Mouse (Mus musculus): Measurements from ENCODE around the gene Mrpl12. TPM values are rescaled to one million over a fixed set of nuclear protein-coding genes. Genes with fewer than 3 reads are reported as not detected.

Mrpl12 gene
- total RNA-seq (2021), result 100 to 1,000 TPM; 179 to 189 TPM
- long read RNA-seq, experiment 1, transcript Mrpl12-201 (5 exons, 1,316 nt), result major isoform, 177 of 227 reads
- long read RNA-seq, experiment 1, transcript Mrpl12-202 (4 exons, 768 nt), result minor isoform, 12 of 227 reads
- long read RNA-seq, experiment 1, partial matches to known transcripts, result 3 of 227 reads
- long read RNA-seq, experiment 1, other reads (novel, unspliced or antisense), result 35 of 227 reads
- long read RNA-seq, experiment 2, transcript Mrpl12-201 (5 exons, 1,316 nt), result major isoform, 173 of 184 reads
- long read RNA-seq, experiment 2, partial matches to known transcripts, result 3 of 184 reads
- long read RNA-seq, experiment 2, other reads (novel, unspliced or antisense), result 4 of 184 reads

- DNase-seq, result peak; percentile 92
These were observed at the start of gene Mrpl12 for GRCm38 (mm10) chr11:120484265-120484981. TSS of gene Mrpl12 (plus strand) at chr11:120484613.

GRCm38 (mm10) chr11:120437152-120437856 is 47.1 kb upstream of the Mrpl12 start, which contains the start of gene Nploc4:
TSS of gene Nploc4 (minus strand) at chr11:120437708.
- peak; percentile 94 for DNase-seq

DNA sequence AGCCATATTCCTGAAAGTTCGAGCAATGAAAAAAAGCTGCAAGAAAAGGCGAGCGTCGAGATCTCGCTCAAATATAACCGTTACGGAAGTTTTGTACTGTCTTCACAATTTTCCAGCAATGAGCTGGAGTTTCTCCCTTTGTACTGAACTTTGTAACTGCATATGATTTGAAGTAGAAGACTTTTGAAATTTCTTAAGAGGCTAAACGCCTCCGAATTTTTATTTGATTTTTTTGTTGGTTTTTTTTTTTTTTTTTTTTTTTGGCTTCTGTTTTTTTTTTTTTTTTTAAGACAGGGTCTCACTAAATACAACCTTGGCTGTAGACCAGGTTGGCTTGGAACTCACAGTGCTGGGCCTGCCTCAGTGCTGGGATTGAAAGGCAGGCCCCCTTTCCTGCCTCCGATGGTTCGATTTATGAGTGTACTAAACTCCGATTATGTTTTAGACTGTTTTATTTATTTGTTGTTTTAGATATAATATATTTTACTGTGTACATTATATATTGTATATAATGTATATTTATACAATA is 46.5 kb upstream of the Mrpl12 start:
- DNase-seq, result no peak

DNA sequence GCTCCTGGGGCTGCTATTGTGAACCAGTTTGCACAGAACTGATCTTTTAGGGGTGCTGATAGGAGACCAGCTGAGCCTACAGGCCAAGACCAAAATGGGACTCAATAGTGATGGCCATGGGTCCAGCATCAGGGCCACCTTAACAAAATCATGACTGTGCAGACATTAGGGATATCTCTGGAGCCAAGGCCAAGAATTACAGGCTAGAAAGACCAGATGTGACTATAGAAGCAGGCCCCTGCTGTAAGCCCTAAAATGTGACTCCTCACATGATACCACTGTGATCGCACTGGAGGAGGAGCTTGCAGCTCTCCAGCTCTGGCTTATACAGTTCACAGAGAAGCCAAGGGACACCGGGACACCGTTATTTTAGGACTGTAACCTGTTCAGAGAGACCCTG is 42.1 kb upstream of the Mrpl12 start, which contains the start of gene Tspan10:
TSS of gene Tspan10 (plus strand) at position 301 of the 400 bp plus-strand sequence.
- no peak for DNase-seq

DNA sequence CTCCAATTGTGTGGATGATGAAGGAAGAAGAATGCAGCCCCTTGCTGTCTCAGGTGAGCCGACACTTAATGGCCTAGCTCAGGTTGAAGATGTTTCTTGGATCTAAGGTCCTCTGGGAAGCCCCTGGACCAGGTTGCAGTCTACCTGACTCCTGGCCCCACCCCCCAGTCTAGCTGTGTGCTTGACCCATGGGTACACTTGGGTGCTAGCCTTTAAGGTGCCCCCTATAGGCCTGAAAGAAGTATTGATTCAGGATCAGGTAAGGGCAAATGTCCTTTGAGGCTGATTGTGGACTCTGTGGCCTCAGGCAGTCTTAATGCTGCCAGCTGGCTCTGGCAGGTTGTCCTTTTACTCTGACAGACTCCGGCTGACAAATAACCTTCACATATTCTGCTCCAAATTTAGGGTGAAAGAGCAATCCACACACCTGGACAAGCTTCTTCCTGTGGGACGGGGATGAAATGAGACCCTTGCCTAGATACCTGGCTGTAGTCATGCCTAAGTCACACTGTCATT is 41.6 kb upstream of the Mrpl12 start:
- no peak for DNase-seq

- no peak for DNase-seq
These were observed 40.3 kb upstream of the Mrpl12 start for GRCm38 (mm10) chr11:120444106-120444505.

DNA sequence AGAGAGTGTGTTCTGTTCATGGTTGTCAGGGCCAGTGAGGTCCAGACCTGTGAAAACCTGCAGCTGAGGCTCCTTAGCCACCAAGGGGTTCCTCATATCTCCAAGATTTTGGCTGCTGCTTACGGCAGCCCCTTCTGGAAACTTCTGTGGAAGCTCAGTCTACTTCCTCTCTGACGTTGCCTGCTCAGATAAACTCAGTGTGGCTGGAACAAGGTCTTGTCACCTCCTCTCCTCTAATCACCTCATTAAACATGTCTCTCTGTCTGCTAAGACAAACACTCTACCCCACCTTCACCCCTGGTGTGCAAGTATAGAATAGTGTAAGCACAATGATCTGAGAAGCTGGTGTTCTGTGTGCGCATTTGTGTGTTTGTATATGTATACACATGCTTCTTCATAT is 38.9 kb upstream of the Mrpl12 start:
- no peak for DNase-seq

DNA sequence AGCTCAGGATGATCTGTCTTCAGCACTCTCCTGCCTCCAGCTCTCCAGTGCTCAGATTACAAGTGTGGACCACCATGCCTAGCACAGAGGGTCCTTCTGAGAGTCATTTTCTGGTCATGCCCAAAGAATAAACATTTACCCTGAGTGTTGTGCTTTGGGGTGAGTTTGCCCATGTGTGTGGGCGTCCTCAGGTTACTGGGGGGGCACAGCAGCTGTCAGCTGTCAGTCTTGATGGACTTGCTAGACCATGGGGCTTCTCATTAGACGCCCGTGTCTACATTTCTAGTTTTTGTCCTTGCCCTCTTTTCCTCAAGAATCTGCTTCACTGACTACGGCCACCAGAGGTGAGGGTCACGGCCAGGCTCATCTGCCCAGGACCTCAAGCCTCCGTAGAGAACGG is 37.2 kb upstream of the Mrpl12 start:
- DNase-seq, result no peak

GRCm38 (mm10) chr11:120452246-120452645 is 32.2 kb upstream of the Mrpl12 start:
- no peak for DNase-seq

- DNase-seq, result no peak
These were observed 31.1 kb upstream of the Mrpl12 start, which contains the start of gene Pde6g for GRCm38 (mm10) chr11:120453306-120453705. TSS of gene Pde6g (minus strand) at chr11:120453500.

DNA sequence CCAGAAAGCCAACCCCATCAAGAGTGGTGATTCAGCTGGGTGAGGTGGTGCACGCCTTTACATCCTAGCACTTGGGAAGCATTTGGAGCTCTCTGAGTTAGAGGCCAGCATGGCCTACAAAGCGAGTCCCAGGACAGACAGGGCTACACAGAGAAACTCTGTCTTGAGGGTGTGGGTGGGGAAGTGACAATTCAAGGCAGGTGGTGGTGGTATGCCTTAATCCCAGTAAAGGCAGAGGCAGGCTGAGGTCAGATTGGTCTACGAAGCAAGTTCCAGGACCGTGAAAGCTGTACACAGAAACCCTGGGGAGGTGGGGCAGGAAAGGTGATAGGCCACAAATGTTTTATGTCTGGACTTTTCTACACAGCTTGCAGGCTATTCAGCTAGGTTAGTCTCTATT is 29.4 kb upstream of the Mrpl12 start:
- DNase-seq, result no peak

DNA sequence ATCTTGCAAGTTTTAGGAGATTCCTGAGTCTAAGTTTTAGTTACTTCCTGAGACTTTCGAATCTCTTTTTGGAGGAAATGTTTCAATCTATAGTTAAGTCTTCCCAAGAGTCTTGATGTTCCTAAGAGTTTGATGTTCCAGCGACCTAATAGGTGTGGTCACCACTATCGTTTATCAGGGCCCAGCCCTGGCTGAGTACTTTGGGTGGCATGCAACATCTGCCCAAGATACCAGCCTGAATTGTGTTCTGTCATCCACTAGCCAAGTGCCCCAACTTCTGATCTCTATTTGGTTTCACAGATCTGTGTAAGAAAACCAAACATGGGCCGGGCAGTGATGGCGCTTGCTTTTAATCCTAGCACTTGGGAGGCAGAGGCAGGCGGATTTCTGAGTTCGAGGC is 29.0 kb upstream of the Mrpl12 start:
- DNase-seq, result no peak

GRCm38 (mm10) chr11:120457370-120457769 is 27.0 kb upstream of the Mrpl12 start:
- DNase-seq, result peak; percentile 12

DNA sequence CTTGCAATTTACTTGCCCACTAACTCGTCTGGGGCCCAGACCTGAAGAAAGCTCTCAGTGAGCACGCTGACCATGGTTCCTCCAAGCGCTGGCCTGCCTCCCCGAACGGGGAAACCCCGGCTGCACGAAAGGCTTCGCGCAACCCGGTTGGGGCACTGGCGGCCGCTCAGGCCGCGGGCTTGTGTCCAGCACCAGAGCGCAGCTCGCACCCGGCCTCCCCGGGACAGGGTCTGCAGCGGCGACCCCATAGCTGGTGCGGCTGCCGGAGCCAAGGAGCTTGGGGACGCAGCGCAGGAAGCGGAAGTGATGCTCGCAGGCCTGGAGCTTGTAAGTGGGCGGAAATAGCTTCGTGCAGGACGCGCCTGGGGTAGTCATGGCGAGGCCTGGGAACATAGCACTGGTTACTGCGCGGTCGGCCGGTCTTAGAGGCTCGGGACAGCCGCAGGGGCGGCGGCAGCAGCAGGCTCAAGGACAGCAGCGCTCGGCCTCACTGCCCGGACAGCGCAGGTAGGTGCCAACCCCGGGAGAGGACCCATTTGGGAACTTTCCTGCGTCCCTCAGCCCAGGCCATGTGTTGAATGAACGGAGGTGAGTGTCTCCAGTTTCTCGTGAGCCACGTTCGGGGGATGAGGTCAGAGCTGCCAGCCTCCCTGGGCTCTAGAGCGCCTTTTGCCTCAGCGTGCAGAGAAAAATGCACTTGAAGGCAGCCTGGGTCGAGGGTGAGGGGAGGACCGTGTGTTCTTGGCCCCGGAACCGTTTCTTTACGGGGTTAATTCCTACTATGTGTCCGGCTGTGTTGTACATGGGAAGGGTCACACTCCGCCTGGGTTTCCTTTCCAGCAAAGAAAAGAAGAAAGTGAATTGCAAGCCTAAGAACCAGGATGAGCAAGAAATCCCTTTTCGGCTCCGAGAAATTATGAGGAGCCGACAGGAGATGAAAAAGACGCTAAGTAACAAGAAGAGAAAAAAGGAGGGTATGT is 26.4 kb upstream of the Mrpl12 start, which contains the start of the genes Oxld1 and Ccdc137:
TSS of gene Oxld1 (minus strand) at position 297 of the 980 bp plus-strand sequence.
TSS of gene Ccdc137 (plus strand) at position 344 of the 980 bp plus-strand sequence.
- DNase-seq, result peak; percentile 86

DNA sequence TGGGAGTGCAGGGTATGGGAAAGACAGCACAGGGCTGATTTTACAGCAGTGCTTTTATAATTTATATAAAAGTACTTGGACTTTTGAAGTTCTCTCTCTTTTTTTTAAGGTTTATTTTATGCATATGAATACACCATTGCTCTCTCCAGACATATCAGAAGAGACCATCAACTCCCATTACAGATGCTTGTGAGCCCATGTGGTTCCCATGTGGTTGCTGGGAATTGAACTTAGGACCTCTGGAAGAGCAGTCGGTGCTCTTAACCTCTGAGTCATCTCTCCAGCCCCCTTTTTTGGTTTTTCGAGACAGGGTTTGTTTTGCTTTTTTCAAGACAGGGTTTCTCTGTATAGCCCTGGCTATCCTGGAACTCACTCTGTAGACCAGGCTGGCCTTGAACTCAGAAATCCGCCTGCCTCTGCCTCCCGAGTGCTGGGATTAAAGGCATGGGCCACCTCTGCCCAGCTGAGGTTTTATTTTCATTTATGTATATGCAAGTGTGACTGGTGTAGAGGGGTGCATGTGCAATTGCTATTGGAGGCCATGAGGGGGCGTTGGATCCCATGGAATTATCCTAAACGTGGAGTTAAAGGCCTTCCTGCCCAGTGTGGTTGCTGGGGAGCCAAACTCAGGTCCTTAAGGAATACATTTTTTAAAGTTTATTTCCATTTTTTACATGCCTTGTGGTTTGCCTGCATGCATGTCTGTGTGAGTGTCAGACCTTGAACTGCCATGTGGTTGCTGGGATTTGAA is 25.4 kb upstream of the Mrpl12 start:
- DNase-seq, result no peak

GRCm38 (mm10) chr11:120463536-120463935 is 20.9 kb upstream of the Mrpl12 start:
- no peak for DNase-seq

DNA sequence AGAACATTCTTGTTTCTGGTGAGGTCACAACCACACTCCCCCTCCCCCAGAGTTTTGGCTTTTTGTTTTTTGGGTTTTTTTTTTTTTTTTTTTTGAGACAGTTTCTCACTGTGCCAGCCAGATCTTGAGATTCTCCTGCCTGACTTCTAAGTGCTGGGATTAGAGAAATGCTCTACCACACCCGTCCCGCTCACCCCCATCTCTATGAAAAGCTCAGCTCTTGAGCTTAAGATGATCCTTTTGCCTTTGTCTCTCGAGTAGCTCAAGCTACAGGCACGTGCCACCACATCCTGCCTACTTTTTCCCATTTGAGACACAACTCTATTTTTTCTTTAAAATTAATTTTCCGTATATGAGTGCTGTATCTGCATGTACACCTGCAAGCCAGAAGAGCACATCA is 20.0 kb upstream of the Mrpl12 start:
- DNase-seq, result no peak

DNA sequence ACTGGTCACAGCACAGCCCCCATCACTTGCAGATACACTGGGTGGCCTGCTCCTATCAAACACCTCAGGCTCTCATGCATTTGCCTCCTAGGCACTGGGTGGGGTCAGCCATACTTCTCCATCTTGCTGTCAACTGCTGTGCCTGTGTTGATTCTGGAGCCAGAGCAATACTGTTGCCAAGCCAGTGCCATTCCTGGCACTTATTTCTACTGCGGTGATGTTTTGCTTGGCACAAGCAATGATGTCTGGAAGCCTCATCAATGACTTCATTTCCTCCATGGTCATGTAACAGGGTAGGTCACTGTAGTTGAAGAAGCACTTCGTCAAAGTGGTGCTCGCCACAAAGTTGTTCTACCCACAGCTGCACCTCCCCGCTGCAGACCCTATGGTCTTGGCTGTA is 18.9 kb upstream of the Mrpl12 start:
- DNase-seq, result no peak

DNA sequence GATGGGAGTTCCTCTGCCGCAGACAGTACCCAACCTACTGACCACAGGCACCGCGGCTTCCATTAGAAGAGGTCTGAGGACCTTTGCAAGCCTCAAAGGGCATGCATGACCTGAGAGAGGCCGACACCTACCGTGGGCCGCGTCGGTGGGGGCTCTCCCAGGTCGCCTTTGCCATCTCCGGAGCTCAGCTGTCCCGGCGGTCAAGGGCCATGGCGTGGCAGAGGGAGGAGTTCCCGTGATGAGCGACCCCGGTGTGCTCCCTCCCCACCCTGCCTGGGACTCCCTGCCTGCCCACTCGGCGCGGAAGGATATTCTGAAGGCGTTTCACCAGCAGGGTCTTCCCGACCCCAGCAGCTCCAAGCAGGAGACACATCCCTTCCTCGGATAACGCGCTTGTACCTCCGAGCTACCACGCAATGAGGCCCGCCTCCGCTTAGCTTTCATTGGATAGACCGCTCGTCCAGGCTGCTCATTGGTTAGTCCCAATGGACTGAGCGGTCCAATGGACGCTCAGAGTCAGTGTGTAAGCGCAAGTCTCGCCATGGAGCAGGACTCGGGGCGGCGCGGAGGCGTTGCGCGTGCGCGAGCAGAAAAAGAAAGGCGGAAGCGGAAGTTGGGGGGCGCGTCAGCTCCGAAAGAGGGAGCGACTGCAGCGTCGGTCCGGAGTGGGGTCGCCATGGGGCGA is 17.2 kb upstream of the Mrpl12 start, which contains the start of gene Arl16:
TSS of gene Arl16 (minus strand) at position 557 of the 685 bp plus-strand sequence.
- DNase-seq, result peak; percentile 95

Measured in adrenal gland, postnatal 10 days (tissue).